Mouse (Mus musculus): ENCODE measurements around the gene Cnih4. TPM values are rescaled to one million over a fixed set of nuclear protein-coding genes. Genes with fewer than 3 reads are reported as not detected.
A peak's percentile ranks its signal among the peaks of the same experiment; 100 is the strongest.

The Cnih4 gene
- polyA plus RNA-seq, 1 experiment from 2014 or later: 94.2 TPM

DNA sequence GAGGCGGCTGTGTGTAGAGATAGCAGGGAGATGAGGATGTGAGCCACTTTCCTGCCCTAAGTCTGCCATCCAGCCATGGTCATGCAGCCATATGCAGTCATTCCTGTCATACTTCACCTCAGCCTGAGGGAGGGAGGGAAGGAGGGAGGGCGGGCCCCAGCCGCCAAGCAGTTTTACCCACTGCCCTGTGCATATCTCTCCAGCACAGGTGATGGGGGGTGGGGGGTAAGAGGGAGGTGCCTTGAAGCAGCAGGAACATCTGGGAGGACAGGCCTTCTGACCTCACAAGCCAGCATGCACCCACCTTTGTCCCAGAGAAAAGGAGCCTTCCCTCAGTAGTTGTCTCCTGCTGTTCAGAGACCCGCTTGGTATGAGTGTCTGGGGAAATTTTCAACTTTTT, 71.8 kb downstream of the Cnih4 start:
- H3K9me3 ChIP-seq (ENCODE audit: control insufficient read depth, low read length): no peaks in the 10 kb centered on the region
- no peaks in the 10 kb centered on the region; the same call in 1 of the 2 replicates for H3K36me3 ChIP-seq (ENCODE audit: control insufficient read depth, insufficient read depth, low read length)
- H3K27me3 ChIP-seq (ENCODE audit: control insufficient read depth, insufficient read depth, low read length): no peaks in the 10 kb centered on the region
- H3K4me3 ChIP-seq (ENCODE audit: low read depth, low read length): no peak overlapping the region
- peaks cover 6% of the 10 kb centered on the region for H3K4me1 ChIP-seq (ENCODE audit: control insufficient read depth, insufficient read depth, low read length)
- ATAC-seq (ENCODE audit: insufficient read depth, low FRiP score, low TSS enrichment) (no peak), DNase-seq (ENCODE audit: low spot score) (peak; percentile 21)
- H3K9ac ChIP-seq (ENCODE audit: low read length): no peak overlapping the region
- no peak overlapping the region for H3K27ac ChIP-seq (ENCODE audit: low read depth, low read length)
- 69% methylated on average over 4 of the region's 4 CpGs for WGBS
- no peak overlapping the region for H3K4me2 ChIP-seq (ENCODE audit: low read depth)

Other genes with a start within 250 kb of the Cnih4 start
- 94.7 and 113 TPM in 2 replicates for gene Pycr2, start 240.4 kb upstream of the Cnih4 start, polyA plus RNA-seq (2014; fragmentation: Nextera tagmentation; extraction: Ambion mirVana)
- 0.39 and 0.41 TPM in 2 replicates for gene Lefty1, start 209.7 kb upstream of the Cnih4 start, polyA plus RNA-seq (2014; fragmentation: Nextera tagmentation; extraction: Ambion mirVana)
- 2.6 and 3.1 TPM in 2 replicates for gene Tmem63a, start 202.3 kb upstream of the Cnih4 start, polyA plus RNA-seq (2014; fragmentation: Nextera tagmentation; extraction: Ambion mirVana)
- 1.6 and 2.7 TPM in 2 replicates for gene Ephx1, start 123.8 kb upstream of the Cnih4 start, polyA plus RNA-seq (2014; fragmentation: Nextera tagmentation; extraction: Ambion mirVana)
- not detected in 2 replicates for gene 9130409I23Rik, start 93.5 kb upstream of the Cnih4 start, polyA plus RNA-seq (2014; fragmentation: Nextera tagmentation; extraction: Ambion mirVana)
- gene Nvl, start 489 bp upstream of the Cnih4 start, polyA plus RNA-seq (2014; fragmentation: Nextera tagmentation; extraction: Ambion mirVana): 39.2 and 39.3 TPM in 2 replicates
- gene Wdr26, start 67.3 kb downstream of the Cnih4 start, polyA plus RNA-seq (2014; fragmentation: Nextera tagmentation; extraction: Ambion mirVana): 37.8 and 38.0 TPM in 2 replicates
- 2.1 TPM in 2 replicates for gene Cnih3, start 207.9 kb downstream of the Cnih4 start, polyA plus RNA-seq (2014; fragmentation: Nextera tagmentation; extraction: Ambion mirVana)

Measured in neural tube, embryonic 11.5 days (tissue).